Mouse (Mus musculus): ENCODE results near the gene Hes5.
A peak's percentile ranks its signal among the peaks of the same experiment; 100 is the strongest.

Gene Hes5

GRCm38 (mm10) chr4:154960690-154961225 is at the start of gene Hes5:
TSS of gene Hes5 (plus strand) at chr4:154960923.
- no peak for DNase-seq

- no peak for DNase-seq
Observed at GRCm38 (mm10) chr4:154911644-154912043, 49.1 kb upstream of the Hes5 start.

DNA sequence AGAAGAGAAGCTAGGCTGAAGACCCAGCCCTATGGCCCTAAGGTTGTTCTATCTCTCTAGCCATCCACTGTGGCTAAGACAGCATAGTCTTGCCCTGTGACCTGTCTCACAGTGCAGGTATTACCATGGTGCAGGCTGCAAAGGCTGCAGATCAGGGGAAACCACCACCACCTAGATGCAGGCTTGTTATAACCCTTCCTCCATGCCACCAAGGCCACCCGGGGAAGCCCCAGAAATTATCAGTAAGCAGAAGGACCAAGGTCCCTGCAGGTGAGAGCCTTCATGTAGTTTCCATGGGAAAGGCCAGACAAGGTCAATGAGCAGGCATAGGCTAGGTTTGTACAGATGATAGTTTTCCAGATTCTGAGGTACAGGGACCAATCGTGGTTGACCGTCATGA is 46.9 kb upstream of the Hes5 start:
- DNase-seq: no peak

- DNase-seq: no peak
Observed at GRCm38 (mm10) chr4:154914252-154914651, 46.5 kb upstream of the Hes5 start.

DNA sequence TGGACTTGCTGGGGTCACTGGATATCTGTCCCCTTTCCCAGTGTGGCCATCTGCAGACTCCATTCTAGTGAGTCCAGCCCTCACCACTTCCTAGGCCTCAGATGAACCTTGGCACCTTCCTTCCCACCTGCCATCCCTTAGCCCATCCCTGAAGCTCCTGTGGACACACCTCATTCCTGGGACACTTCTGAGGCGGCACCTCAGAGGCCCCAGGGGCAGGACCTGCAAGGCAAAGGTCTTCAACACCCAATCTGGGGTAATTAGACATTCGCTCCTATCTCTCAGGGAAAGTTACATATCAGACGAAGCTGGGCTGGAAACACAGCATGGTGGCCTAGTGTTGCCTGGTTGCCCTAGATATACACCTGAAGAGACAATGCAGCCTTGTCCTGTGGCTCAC is 46.0 kb upstream of the Hes5 start:
- no peak for DNase-seq

DNA sequence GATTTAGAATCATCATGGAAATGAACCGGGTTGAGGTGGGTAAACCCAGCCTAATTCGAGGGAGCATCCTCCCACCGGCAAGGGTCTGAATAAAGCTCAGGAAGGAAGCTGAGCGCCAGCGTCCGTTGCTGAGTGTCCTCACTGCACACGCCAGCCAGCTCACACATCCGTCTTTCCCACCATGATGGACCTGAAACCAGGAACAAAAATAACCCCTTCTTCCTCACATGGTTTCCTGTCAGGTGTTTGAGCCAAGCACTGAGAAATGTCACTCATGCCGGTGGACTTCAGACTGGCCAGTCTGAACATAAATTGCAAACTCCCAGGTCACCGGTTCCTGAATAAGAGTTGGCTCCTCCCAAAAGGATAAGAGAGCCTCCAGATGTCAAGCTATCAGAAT is 45.4 kb upstream of the Hes5 start:
- DNase-seq: no peak

GRCm38 (mm10) chr4:154916662-154917061 is 44.1 kb upstream of the Hes5 start:
- DNase-seq: no peak

- DNase-seq: no peak
Observed at GRCm38 (mm10) chr4:154922291-154922690, 38.4 kb upstream of the Hes5 start.

GRCm38 (mm10) chr4:154922931-154923330 is 37.8 kb upstream of the Hes5 start:
- DNase-seq: no peak

DNA sequence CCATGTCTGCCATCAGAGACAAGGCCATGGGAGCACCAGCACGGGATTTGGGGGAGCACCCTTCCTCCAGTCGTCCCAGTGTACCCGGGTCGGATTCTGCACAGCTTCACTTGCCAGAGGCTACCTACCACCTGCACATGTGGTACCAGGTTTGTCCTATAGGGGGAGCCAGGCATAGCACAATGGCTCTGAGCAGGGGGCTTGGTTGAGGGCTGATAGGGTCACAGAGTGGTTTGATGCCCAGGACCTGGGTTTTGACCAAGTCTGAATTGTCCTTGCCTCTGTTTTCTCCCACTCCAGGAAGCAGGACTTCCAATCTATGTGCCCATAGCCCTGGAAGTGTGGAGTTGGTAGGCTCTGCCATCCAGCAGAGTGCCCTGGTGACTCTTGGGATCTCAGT is 35.3 kb upstream of the Hes5 start:
- peak; percentile 75 for DNase-seq

DNA sequence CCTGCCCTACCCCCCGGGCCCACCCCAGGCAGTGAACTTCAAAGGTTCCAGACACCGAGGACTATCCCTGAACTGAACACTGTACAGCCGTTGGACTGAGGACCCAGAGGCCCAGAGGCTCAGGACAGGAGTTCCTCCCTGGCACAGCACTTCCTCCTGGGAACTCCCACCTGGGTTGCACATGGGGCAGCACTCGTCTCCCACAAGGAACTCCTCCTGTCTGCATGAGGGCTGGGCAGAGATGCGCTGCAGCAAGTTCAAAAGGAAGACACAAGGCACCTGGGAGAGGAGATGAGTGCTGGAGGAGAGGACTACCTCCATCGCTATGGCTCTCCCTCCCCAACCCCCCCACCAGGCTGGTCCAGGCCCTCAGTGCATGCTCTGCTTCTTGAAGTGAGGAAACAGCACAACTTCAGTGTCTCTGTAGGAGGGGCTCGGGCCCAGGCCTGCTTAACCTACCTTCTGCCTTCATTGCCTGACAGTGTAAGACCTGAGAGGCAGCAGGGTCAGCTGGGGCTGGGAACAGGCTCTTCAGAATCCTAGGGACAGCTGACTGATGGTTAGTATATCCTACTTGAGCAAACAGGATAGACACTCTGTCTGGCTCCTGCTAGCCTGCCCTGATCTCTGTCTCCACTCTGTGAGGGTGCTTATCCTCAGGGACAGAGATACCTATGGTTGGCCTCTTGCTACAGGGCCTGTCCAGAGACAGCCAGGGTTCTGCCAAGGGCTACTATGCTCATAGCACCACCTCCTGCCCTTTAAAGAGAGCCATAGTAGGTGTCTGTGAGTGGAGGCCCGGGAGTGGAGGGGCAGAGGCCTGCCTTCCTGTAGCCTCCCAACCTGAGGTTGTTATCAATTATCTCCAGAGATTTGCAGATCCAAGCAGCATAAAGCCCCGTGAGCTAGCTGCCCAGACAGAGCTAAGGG is 33.5 kb upstream of the Hes5 start:
- peak; percentile 59 for DNase-seq

DNA sequence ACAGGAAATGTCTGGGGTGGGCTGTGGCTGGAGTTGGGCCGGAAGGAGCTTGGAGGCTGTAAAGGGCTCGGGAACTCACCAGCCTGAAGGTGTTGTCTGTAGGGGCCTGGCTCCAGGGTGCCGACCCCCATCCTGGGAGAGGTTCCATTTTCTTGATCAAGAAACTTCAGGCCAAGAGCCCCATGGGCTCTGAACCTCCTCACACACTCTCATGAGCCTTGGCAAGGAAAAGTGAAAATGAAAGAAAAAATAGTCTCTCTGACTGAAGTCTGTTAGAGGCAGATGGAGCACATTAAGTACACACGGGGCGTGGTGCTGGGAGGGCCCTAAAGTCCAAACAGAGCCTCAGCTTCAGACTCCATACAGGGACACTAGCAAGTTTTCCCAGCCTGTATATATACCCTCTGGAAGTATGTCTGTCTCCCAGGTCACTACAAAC is 32.8 kb upstream of the Hes5 start:
- DNase-seq: peak; percentile 65

- DNase-seq: no peak
Observed at GRCm38 (mm10) chr4:154928395-154929087, 32.2 kb upstream of the Hes5 start, which contains the start of gene Tnfrsf14. TSS of gene Tnfrsf14 (minus strand) at chr4:154928563.

DNA sequence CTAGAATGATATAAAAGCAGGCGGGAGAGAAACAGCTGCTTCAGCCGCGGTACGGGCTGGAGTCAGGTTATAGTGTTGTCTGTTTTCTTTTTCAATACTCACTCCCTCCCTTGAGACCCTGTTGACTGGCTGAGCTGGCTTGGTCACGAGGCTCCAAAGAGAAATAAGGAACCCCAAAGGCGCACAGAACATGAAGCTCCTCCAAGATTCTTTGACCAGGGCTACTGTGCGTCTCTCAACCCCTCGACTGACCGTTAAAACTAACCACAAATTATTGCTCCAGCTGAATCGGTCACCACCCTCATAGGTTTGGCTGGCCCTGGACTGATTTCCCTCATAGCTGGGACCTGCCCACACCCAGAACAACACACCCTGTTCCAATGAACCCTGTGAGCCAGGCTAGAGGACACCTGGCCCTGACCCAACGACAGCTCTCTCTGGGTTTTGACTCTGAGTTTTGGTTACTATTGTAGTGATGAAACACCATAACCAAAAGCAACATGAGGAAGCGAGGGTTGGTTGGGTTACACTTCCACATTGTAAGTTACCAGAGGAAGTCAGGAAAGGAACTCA is 31.5 kb upstream of the Hes5 start:
- DNase-seq: no peak

DNA sequence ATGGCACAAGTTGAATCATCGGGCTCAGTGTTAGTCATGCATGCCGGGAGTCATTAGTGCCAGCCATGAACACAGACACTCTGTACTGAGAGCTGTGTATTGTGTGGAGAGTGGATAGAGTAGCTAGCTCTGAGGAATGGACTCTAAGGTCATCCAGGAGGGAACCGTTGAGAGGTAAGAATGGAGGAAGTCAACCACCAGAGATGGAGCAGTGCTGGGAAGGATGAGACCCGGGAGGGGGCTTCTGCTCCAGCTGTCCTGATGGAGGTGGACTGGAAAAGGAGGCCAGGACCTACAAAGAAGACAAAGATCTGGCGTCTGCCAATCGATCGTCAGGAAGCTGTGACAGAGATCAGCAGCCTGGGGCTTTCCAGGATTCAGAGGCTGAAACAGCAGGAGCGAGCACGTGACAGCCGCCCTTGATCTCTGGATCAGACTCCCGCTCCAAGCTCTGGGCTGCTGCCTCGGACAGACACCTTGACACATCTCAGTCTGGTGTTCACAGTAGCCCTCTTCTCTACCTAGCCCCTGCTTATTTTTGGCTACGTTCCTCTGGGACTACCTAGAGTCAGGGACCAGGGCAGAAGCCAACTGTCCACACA is 27.3 kb upstream of the Hes5 start:
- no peak for DNase-seq

DNA sequence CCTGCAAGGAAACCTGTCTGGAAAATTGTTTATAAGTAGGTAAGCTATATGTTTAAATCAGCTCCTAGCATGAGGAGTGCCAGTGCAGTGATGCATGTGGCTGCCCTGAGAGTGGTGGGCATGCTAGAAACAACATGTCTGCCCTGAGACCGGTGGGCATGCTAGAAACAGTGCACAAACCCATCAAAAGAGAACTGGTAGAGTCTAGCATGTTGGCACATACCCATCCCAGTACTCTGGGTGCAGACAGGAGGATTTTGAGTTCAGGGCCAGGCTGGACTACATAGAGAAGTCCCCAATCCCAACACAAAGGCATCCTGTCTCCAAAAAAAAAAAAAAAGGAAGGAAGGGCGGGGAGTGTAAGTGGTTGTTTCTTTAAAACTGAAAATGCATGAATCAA is 25.9 kb upstream of the Hes5 start:
- no peak for DNase-seq

- DNase-seq: peak; percentile 75
Observed at GRCm38 (mm10) chr4:154935788-154936187, 24.9 kb upstream of the Hes5 start.

GRCm38 (mm10) chr4:154936542-154937255 is 24.0 kb upstream of the Hes5 start:
- DNase-seq: peak; percentile 72

DNA sequence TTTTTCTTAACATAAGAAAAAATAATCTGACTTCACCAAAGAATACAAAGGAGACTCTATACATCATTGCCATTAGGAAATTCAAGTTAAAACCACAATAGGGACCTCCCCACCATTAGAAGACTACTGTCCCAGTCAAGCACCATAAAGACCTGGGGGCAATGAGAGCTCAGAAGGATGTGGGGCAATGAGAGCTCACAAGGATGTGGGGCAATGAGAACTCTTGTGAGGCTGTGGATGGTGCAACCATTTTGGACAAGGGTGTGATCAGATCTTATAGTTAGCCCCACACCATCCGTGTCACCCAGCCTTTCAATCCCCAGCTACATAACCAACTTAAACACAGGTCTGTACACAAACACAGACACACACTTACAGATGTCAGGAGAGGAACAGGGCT is 23.0 kb upstream of the Hes5 start:
- DNase-seq: no peak

- no peak for DNase-seq
Observed at GRCm38 (mm10) chr4:154940156-154940555, 20.6 kb upstream of the Hes5 start.

GRCm38 (mm10) chr4:154941831-154942230 is 18.9 kb upstream of the Hes5 start:
- no peak for DNase-seq

DNA sequence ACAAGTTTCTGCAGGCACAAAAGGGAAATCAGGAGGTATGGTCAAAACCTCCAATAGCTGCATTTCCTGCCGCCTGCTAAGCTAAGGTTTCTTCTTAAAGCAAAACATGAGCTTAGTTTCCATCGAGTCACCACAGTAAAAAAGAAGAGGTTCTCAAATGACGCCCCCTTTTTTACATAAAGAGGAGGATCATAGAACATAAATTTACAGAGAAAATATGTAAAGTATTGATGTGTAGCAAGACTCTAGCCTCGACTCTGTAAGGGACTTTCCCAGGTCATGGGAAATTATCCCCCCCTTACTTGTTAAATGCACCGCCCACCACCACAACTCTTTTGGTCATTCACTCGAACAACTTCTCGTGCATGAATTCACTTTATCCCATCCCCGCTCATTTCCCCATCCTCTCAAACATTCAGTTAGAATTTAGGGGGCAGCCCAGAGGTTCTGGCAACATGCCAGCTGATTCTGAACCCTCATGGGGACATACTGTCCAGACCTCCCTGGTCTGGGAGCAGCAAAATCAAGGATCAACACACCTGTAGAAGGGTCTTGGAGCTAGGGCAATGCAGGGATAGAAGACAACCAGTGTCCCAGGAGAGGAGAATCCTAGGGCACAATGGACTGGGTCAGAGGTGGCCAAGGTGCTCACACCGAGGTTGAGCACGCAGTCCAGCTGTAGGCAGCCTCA is 17.9 kb upstream of the Hes5 start:
- DNase-seq: no peak
